Mouse (Mus musculus) E14TG2a.4 (cell line): ENCODE data around the gene Lrrc8d.

ENCODE experiments used
- CTCF ChIP-seq: conservative IDR thresholded peaks from 2 replicates; pipeline ENCODE4 v1.5.1; 2014; ENCODE audit warnings: low read length
- NANOG ChIP-seq: IDR thresholded peaks from 2 replicates; pipeline ENCODE4 v1.6.1; 2014; ENCODE audit warnings: borderline replicate concordance, low read length, mixed read lengths
- POU5F1 ChIP-seq: IDR thresholded peaks from 2 replicates; pipeline ENCODE4 v1.6.1; 2014; ENCODE audit warnings: low read length, borderline replicate concordance

GRCm38 (mm10) chr5:105678243-105678642 lies 21.5 kb upstream of the Lrrc8d start:
- TF ChIP-seq CTCF (no peak), NANOG (no peak), POU5F1 (no peak)
